Mouse (Mus musculus): ENCODE measurements around the gene Nme7. TPM values are rescaled to one million over a fixed set of nuclear protein-coding genes. Genes with fewer than 3 reads are reported as not detected.

Nme7 gene
- total and polyA plus RNA-seq, 3 experiments = 11.7 to 21.0 (median 14.0) TPM

- DNase-seq = no peak
Measured at GRCm38 (mm10) chr1:164383621-164384020, 79.7 kb downstream of the Nme7 start.

GRCm38 (mm10) chr1:164384354-164384753, 80.4 kb downstream of the Nme7 start:
- DNase-seq = no peak

GRCm38 (mm10) chr1:164384972-164385371, 81.1 kb downstream of the Nme7 start:
- DNase-seq = no peak

GRCm38 (mm10) chr1:164389743-164390142, 85.8 kb downstream of the Nme7 start:
- DNase-seq = no peak

GRCm38 (mm10) chr1:164392176-164392575, 88.3 kb downstream of the Nme7 start:
- DNase-seq = no peak

GRCm38 (mm10) chr1:164395131-164395780, 91.3 kb downstream of the Nme7 start:
- DNase-seq = no peak

- DNase-seq = no peak
Measured at GRCm38 (mm10) chr1:164397672-164398071, 93.8 kb downstream of the Nme7 start.

GRCm38 (mm10) chr1:164399578-164399977, 95.7 kb downstream of the Nme7 start:
- no peak for DNase-seq

- DNase-seq = no peak
Measured at GRCm38 (mm10) chr1:164405385-164405802, 101.5 kb downstream of the Nme7 start.

GRCm38 (mm10) chr1:164406506-164406905, 102.6 kb downstream of the Nme7 start:
- DNase-seq = no peak

GRCm38 (mm10) chr1:164408655-164409054, 104.7 kb downstream of the Nme7 start:
- DNase-seq = no peak

- no peak for DNase-seq
Measured at GRCm38 (mm10) chr1:164411306-164411705, 107.4 kb downstream of the Nme7 start.

- no peak for DNase-seq
Measured at GRCm38 (mm10) chr1:164412906-164413305, 109.0 kb downstream of the Nme7 start.

- DNase-seq = no peak
Measured at GRCm38 (mm10) chr1:164413608-164414007, 109.7 kb downstream of the Nme7 start.

- DNase-seq = no peak
Measured at GRCm38 (mm10) chr1:164415347-164415751, 111.4 kb downstream of the Nme7 start.

- DNase-seq = no peak
Measured at GRCm38 (mm10) chr1:164416692-164417394, 112.9 kb downstream of the Nme7 start.

- DNase-seq = no peak
Measured at GRCm38 (mm10) chr1:164417604-164418003, 113.7 kb downstream of the Nme7 start.

GRCm38 (mm10) chr1:164418320-164418719, 114.4 kb downstream of the Nme7 start:
- DNase-seq = no peak

- no peak for DNase-seq
Measured at GRCm38 (mm10) chr1:164419401-164419800, 115.5 kb downstream of the Nme7 start.

- peak; percentile 15 for DNase-seq
Measured at GRCm38 (mm10) chr1:164420623-164421354, 116.9 kb downstream of the Nme7 start.

- no peak for DNase-seq
Measured at GRCm38 (mm10) chr1:164426227-164426626, 122.3 kb downstream of the Nme7 start.

- DNase-seq = peak; percentile 28
Measured at GRCm38 (mm10) chr1:164427777-164428176, 123.9 kb downstream of the Nme7 start.

- no peak for DNase-seq
Measured at GRCm38 (mm10) chr1:164428644-164429043, 124.7 kb downstream of the Nme7 start.
